Mouse (Mus musculus) ovary, postnatal 36 days (tissue): ENCODE measurements around the gene Rab3b.
A peak's percentile ranks its signal among the peaks of the same experiment; 100 is the strongest.
"Not testable (repeated sequence)": the region's sequence is repeated elsewhere in the genome, so short reads cannot be mapped to it uniquely, and the experiment has no call there.

ENCODE experiments used
- DNase-seq: peaks from one replicate; pipeline ENCODE4 v3.0.0; 2022; ENCODE audit warnings: low spot score, mixed read lengths

The Rab3b gene

DNA sequence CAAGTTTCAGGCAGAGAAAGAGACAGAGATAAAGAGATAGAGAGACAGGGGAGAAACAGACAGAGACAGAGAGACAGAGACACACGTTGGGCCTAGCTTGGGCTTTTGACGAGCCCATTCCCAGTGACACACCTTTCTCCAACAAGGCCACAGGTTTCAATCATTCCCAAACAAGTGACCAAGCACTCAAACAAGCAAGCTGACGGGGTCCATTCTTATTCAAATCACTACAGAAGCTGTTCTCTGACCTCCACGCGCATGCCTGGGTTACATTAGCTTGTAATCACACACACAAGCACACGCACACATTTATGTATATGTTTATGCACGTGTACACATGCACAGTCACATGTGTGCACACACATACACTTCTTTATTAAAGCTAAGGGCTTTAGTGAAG lies 21.6 kb downstream of the Rab3b start:
- no peak for DNase-seq

DNA sequence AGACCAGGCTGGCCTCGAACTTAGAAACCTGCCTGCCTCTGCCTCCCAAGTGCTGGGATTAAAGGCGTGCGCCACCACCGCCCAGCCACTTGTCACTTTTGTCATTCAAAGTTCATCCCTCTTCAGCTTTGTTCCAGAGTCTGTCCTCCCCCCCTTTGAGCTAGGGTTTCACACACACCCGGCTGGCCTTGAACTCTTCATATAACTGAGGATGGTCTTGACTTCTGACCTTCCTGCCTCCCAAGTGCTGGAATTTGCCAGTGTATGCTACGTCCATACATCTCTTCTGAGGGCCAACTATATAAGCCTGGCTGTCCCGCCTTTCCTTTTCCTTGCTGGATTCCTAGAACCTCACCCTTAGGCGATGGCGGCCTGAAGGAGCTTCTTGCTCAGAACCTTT lies 24.0 kb downstream of the Rab3b start:
- no peak for DNase-seq

DNA sequence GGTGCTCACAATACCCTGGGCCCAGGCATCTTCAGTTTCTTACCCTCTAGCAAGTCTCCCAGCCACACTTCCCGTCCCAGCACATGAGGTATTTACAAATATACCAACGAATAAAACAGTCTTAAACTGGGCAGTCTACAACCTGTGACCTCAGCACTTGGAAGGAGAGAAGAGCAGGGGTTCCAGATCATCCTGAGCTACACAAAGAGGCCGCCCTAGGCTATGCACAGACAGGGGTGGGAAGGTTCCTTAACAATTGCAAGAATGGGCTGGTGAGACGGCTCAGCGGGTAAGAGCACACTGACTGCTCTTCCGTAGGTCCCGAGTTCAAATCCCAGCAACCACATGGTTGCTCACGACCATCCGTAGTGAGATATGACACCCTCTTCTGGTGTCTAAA lies 24.5 kb downstream of the Rab3b start:
- no peak for DNase-seq

DNA sequence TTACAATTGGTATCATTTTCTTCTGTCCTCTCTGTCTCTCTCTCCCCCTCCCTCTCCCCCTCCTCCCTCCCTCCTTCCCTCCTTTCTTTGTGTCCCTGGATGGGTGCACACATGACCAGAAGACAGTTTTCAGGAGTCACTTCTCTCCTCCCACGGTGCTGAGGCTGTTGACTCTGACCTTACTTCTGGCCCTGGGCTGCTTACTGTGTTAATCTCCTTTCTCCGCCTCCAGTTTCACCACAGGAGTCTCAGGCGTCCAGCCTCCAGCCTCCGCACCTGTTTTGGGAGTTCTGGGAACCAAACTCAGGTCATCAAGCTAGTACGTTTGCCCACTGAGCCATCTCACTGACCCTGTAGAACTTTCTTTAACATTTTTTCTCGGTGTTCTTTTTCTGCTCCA lies 25.2 kb downstream of the Rab3b start:
- no peak for DNase-seq

DNA sequence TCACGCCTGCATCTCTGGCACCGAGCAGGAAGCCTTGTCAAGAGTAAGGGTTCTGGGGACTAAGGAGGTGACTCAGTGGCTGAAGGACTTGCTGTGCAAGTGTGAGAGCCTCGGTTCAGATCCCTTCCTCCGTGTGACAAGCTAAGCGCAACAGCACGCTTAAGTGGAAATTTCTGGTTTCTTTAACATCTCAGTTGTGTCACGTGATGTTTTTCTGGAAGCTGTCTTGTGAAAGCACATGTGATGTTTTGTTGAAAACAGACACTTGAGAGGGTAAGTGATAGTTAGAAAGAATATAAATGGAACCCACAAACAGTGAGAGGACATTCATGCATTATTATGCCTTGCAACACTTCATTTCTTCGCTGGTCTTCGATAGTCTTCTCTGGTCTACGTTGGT lies 25.9 kb downstream of the Rab3b start:
- DNase-seq = no peak

DNA sequence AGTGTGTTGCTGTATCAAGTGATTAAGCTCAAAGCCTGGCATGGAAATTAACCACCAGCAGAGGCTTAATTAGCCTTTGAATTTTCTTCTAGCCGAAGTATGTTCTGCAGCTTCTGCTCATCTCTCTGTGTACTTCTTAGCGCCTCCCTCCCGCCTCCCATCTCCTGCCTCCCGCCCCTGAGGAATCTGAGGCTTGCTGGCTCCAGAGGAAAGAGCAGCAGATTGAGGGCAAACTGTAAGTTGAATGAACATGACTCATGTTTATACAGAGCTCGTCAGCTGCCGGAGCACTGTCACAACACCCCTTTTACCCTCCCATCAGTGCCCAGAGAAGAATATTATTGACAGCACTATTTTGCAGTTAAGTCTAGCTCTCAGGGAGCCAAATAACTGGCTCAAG lies 27.0 kb downstream of the Rab3b start:
- peak; percentile 9 for DNase-seq

DNA sequence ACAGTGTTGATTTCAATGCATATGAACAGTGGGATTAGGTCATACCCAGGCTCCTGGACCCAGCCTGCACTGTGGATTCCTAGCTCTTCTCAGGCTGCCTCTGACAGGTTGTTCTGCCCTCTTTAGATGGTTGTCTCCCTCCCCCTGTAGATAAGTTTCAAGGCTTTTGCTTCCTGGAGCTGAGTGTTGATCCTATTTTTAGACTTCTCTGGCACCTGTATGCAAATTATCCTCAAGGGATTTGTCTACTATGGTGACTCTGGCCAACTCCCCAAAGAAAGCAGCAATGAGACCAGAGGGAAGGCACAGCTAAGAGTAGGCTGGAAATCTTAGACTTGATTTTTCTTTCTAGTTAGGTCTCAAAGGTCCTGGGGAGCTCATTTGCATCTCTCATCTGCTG lies 28.6 kb downstream of the Rab3b start:
- no peak for DNase-seq

DNA sequence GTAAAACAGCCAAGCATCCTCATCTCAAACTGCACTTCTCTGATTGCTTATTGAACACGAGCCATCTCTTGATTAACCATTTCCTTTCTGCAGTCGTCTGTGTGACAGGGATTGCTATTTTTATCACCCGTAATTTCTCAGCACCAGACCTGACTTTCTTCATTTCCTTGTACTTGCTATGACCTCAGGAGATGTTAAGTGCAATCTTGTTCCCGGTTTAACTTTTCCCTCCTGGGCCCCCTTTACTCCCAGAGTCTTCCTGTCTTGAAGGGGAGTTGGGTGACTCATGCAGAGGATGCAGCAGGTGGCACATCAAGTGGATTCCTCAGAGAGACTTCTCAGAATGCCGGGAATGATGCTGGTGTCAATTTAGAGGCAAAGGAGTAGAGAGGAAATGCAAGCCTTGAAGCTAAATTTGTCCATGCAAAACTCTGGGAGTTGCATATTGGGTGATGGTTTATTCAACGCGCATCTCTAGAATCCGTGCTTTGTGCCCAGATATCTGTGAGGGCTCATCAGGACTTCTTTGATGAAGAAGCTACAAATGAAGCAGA lies 31.1 kb downstream of the Rab3b start:
- no peak for DNase-seq

DNA sequence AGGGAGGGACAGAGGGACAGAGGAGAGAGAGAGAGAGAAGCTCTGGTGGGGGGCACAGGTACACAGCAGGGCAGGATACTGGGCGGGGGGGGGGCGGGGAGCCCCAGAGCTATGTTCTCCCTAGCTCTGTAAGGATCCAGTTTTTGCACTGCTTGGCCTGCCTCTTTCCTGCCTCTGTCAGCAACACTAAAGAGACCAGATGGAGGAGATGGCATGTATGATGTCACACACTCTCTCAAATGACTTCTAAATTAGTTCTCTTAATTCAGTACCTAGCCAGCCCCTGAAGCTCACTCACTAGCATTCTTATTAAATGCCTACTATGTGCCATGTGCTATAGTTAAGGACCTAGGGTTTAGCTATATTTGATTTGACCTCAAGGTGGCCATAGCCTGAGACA lies 33.0 kb downstream of the Rab3b start:
- no peak for DNase-seq

DNA sequence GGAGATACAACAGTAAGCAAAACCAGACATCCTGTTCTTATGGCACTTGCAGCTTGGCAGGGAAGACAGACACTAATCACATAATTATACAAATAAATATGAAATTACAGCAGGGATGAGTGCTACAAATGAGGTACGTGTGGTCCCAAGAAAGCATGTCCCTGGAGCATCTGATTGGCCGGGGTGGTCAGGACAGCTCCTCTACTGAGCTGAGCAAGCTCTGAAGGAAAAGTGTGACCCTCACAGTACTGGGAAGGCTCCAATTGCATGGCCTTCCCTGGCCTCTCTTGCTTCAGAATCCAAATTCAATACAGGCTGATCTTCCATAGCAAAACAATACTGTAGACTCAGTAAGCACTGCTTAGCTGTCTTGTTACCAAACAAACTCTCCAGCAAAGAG lies 34.3 kb downstream of the Rab3b start:
- no peak for DNase-seq

DNA sequence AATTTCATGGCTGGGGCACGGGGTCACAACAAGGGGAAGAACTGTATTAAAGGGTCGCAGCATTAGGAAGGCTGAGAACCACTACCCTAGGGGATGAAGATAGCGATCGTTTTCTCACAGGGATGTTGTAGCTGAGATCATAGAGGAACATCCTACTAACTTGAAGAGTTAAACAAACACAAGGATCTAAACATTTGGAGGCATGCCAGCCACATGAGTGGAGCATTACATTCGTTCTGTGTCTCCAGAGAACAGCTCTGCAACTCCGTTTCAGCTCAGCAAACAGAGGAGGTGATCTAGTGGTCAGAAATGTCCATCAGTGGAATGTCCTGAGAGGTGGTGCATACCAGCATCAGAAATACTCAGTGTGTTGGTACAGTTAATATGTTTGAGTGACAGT lies 35.5 kb downstream of the Rab3b start:
- DNase-seq = no peak

DNA sequence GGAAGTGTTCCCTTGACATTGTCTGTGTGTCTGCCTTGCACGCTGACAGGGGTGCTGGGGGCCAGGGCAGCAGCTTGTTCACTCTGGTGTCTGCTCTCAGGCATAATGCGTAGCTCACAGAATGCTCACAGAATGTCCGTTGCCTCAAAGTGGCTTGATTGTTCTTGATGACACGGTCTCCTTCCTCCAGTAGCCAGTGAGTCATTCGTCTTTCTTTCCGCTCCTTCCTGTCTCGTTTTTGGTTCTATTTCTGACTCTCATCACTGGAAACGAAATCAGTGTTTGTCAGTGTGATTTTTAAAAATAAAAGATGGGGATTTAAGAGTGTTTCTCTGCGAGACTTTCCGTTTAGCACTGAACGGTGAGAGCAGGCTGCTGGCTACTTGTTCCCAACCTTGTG lies 36.2 kb downstream of the Rab3b start:
- DNase-seq = no peak

DNA sequence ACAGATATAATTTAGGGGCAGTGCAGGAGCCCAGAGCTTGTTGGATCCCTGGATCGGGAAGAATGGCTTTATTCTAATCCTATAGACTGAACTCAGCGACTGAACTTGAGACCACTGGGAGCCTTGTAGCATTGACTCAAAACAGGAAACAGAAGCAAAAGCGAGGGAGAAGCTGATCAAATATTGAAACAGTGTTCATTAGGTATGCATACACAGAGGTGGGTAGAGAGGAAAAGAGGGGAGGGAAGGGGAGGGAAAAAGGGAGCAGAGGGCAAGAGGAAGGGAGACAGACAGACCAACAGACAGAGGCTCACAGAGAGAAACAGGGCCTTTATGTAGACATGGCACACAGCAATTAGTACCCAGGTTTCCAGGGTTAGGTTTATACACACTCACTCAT lies 38.8 kb downstream of the Rab3b start:
- no peak for DNase-seq

DNA sequence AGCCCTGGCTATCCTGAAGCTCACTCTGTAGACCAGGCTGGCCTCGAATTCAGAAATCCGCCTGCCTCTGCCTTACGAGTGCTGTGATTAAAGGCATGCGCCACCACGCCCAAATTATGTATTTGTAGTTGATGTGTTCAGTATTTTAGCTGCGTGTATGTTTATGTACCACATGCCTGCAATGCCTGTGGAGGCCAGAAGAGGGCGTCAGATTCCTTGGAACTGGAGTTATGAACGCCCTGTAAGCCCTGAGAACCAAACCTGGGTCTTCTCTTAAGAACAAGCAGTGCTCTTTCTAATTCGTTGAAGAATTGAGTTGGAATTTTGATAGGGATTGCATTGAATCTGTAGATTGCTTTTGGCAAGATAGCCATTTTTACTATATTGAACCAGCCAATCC lies 49.1 kb downstream of the Rab3b start:
- not testable (repeated sequence) for DNase-seq

DNA sequence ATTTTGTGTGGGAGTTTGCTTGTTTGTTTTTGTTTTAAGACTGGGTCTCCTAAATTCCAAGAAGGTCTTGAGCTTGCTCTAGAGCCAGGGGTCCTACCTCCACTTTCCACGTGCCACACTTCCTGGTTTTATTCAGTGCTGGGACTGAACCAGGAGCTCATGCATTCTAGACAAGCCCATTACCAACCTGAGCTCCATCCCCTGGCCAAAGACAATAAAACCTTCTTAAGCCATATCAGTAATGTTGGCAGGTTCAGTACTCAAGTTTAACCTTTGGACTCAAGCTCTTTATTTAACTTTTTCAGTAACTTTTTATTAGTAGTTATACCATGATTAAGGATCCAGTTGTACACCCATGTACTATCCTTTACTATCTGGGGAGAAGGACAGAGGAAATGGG lies 54.3 kb downstream of the Rab3b start:
- DNase-seq = no peak

DNA sequence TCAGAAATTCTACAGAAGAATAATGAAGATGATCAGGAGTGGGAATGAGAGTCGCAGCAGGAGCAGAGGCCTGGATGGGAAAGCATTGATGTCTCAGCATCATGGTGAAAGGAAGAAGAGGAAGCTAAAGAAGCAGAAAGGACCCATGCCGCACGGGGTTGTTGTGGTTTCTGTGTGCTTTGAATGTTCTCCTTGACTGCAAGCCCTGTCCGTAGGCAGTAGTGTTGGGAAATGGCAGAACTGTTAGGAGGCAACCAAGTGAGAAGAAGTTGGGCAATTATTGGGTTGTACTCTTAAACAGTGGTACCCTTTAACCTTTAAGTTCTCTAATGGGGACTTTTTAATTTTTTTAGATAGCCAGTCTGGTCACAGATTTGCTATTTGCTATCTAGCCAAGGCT lies 56.0 kb downstream of the Rab3b start:
- no peak for DNase-seq

DNA sequence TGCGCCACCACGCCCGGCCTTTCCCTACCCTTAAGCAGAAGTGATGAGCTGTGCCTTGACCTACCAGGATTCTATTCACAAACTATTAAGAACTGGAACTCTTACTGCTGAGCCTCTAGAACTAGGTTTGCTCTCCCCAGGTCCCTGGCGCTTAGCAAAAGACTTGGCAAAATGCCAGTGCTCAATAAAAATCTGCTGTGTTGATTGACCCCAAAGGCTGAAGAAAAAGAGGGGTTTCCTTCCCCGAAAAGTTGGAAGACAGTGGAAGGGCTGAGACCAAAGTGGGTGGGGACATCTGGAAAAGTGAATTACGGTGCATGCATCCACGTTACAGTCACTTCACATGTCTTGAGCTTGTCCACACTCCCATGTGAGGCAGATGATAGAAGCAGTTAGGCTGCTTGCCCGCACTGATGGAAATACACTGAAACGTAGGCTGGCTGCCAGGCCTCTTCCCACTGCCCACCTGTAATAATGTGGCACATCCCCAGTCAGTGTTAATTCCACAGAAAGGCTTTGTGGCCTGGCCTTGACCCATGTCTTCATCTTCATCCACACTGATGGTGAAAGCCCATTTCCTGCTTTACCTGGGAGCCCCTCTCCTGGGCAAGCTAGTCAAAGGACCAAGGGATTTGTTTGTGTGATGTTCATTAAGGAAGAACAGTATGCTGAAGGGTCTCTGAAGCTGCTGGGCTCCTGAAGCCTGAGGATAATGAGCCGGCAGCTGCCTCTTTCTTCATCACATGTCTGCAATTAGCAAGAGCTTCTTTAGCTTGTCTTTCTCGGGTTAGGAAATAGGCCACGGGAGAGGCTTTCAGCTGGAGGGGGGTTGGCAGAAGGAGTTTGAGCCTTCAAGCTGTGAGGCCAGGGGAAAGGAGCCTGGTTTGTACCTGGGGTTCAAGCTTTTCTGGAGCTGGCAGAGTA lies 59.2 kb downstream of the Rab3b start:
- no peak for DNase-seq

DNA sequence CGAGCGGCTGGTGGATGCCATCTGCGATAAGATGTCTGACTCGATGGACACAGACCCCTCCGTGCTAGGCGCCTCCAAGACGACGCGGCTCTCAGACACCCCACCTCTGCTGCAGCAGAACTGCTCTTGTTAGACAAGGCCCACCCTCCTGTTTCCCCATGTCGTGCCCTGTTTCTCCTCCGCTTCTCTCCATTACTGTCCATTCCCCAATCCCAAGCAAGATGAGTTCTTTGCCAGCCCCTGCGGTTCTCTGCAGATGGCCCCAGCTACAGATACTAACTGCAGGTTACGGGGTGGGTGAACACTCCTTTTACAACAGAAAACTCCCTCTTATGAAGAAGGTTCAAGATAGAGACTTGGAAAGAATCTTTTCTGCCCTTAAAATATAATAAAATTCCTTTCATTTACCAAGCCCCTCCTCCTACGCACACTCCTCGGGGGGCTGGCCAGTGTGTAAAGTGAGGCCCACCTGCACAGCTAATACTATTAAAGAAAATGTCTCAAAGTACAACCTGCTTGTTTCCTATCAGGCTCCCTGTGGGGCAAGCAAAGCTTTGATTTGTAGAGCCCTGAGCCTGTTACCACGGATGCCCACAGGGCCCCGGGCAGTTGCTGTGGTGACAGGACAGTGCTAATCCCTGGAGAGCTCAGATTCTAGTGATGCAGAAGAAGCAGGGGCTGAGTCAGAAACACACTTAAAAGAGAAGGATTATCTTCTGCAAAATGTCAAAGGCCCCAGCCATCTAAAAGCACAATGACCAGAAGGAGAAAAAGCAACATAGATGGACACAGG lies 62.0 kb downstream of the Rab3b start:
- DNase-seq = no peak

DNA sequence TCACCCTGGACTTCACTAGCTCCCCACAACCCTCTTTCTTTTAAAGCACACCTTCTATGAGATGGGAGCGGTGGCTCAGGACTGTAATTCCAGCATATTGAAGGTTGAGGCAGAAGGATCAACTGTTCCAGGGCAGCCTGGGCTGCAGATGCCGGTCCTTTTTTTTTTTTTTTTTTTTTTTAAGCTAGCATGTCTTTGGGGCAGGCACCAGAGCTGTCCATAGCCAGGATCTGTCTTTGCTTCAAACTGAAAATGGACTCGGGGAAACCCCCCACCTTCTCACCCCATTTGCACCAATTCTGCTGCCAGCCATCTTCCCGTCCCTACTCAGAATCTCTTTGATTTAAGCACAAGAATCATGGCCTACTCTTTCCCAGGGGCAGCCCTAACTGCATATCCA lies 63.3 kb downstream of the Rab3b start:
- no peak for DNase-seq

DNA sequence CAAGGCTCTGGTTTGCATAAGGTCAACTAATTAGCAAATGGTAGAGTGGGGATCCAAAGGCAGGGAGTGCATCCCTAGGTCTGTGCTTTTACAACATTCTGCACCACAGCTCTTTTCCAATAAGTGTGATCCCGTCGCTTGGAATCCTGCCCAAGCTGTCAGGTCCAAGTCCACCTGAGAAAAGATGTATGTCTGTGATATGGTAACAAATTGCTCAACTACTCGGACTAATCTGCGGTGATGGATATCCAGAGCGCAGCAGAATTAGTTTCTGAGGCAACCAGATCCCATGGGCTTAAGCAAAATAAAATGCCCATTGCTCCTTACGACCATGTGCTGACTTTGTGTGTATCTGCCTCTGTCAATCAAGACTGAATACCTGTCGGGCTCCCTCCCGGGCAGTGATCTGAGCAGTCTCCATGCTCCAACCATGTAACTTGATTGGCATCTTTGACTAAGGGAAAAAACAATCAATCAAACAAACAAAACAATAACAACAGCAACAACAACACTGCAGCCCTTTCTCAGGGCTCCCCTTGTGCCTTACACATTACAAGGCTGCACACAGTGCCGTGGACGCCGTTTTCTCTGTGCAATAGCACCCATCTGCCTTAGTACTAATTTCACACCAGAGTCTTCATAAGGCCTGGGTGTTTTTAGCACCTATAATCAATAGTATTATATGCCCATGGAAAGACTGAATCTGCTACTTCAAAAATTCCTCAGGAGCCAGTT lies 64.3 kb downstream of the Rab3b start:
- DNase-seq = no peak

DNA sequence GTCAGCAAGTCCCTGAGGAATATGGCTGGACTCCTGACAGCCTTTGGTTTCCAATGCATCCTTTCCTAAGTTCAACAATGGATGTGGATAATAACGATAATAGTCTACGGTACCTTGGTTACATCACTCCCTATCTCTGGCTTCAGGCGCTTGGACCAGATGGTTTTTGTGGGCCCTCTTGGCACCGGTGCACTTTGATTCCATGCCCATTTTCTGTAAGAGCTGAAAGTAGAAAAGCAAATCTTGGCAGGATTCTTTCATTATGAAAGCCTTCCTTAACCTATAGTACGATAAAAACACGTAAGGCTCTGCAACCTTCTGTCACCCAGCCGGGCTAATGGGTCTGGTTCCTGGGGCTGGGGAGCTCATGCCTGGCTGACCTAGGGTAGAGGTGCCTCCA lies 70.3 kb downstream of the Rab3b start:
- no peak for DNase-seq

DNA sequence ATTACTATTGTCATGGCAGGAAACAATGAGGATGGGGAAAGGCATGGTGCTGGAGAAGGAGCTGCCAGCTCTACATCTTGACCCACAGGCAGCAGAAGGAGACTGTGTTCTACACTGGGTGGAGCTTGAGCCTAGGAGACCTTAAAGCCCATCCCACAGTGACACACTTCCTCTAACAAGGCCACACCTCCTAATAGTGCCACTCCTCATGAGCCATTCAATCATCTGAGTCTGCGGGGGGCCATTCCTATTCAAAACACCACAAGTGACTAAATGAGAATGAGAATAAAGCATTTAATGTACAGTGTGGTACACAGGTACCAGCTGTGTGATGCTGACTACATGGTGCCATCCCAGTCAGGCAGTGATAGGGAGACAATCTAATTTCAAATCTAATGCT lies 71.3 kb downstream of the Rab3b start:
- DNase-seq = no peak
